Comparison of ENCODE assay signal across 22 mouse cellular contexts in genomic region chr7:31079670-31080069, GRCm38 (mm10). TPM values are rescaled to one million over a fixed set of nuclear protein-coding genes. Genes with fewer than 3 reads are reported as not detected.
A peak's percentile ranks its signal among the peaks of the same experiment; 100 is the strongest.
DNase-seq lines count a peak whose midpoint lies in the region; ATAC-seq and TF ChIP-seq lines count a peak whose summit lies in the region.
"Had no signal": no experiment of that assay in that cellular context is flagged by ENCODE, and none has a peak within 500 bp of the region (broad histone marks: within the 10 kb centered on the region; RNA-seq: fewer than 3 reads in every experiment).

No protein-coding gene starts in this region.

- TF ChIP-seq POLR2A in liver, adult 2 months (IDR thresholded peaks at IDR 0.05; ENCODE audit: extremely low read depth, insufficient read depth, low read length), result no peak

- peak; percentile 88 for DNase-seq in heart, adult 11 months
- no peak for DNase-seq in heart, embryonic 10.5 days (ENCODE audit: low spot score)
- peak; percentile 87 for DNase-seq in liver, adult 2 months (ENCODE audit: extremely low read depth, low read depth, low spot score)
- DNase-seq in liver, embryonic 11.5 days (ENCODE audit: low spot score), result no peak
- no peak for DNase-seq in liver, postnatal 0 days
- no peak for DNase-seq in liver
- DNase-seq: adrenal gland, adult 8-10 months; adrenal gland, postnatal 14 days; adrenal gland, postnatal 36 days; cerebellum, adult 11-12 months; cerebellum, adult 2 months; cerebellum, adult 9-10 months; cerebellum, postnatal 10 days; cerebellum, postnatal 25 days had no signal

- no peak for ATAC-seq in liver, embryonic 11.5 days (replicated peaks; ENCODE audit: low FRiP score)
- ATAC-seq in liver, postnatal 0 days, result peak; percentile 63
- ATAC-seq in granulocyte monocyte progenitor cell, adult 5-6 weeks (replicated peaks; ENCODE audit: poor library complexity, severe bottlenecking), result no peak
- ATAC-seq: forebrain, embryonic 13.5 days; forebrain, embryonic 15.5 days had no signal

- H3K9me3 ChIP-seq in heart, embryonic 10.5 days, result no peaks in the 10 kb centered on the region
- H3K9me3 ChIP-seq in liver, embryonic 11.5 days (ENCODE audit: control insufficient read depth, low read length), result no peaks in the 10 kb centered on the region
- H3K9me3 ChIP-seq in liver, postnatal 0 days (ENCODE audit: low read length), result no peaks in the 10 kb centered on the region
- H3K9me3 ChIP-seq: embryonic facial prominence, embryonic 10.5 days; embryonic facial prominence, embryonic 12.5 days; forebrain, embryonic 15.5 days had no signal

- peaks cover 4% of the 10 kb centered on the region; the same call in 1 of the 2 replicates for H3K27me3 ChIP-seq in heart, embryonic 10.5 days (ENCODE audit: insufficient read depth, poor library complexity, severe bottlenecking)
- H3K27me3 ChIP-seq in liver, adult 2 months (ENCODE audit: control insufficient read depth, insufficient read depth, low read length), result no peaks in the 10 kb centered on the region
- H3K27me3 ChIP-seq in liver, embryonic 11.5 days (replicated peaks; ENCODE audit: control insufficient read depth, insufficient read depth, low read length), result no peaks in the 10 kb centered on the region
- no peaks in the 10 kb centered on the region for H3K27me3 ChIP-seq in liver, postnatal 0 days (ENCODE audit: insufficient read depth, low read length)
- H3K27me3 ChIP-seq: embryonic facial prominence, embryonic 12.5 days; forebrain, embryonic 13.5 days; forebrain, embryonic 15.5 days had no signal

- TF ChIP-seq EP300 in liver, postnatal 0 days (IDR thresholded peaks at IDR 0.05; ENCODE audit: low read depth), result no peak

- TF ChIP-seq CTCF in liver, adult 2 months (IDR thresholded peaks at IDR 0.05; ENCODE audit: low read depth, low read length), result no peak
- no peak for TF ChIP-seq CTCF in liver, postnatal 0 days (IDR thresholded peaks at IDR 0.05; ENCODE audit: low read depth)

- H3K79me2 ChIP-seq in liver, adult 2 months (ENCODE audit: control insufficient read depth, insufficient read depth, low read length), result no peaks in the 10 kb centered on the region

- H3K9ac ChIP-seq in liver, adult 2 months (ENCODE audit: low read depth, low read length), result no peak overlapping the region
- no peak overlapping the region for H3K9ac ChIP-seq in liver, embryonic 11.5 days (ENCODE audit: low read depth, low read length)
- H3K9ac ChIP-seq in liver, postnatal 0 days (replicated peaks), result no peak overlapping the region
- H3K9ac ChIP-seq: embryonic facial prominence, embryonic 12.5 days; forebrain, embryonic 13.5 days; forebrain, embryonic 15.5 days had no signal

- peaks cover 5% of the 10 kb centered on the region; the same call in 1 of the 2 replicates for H3K4me1 ChIP-seq in heart, embryonic 10.5 days
- H3K4me1 ChIP-seq in liver, adult 2 months (ENCODE audit: control insufficient read depth, insufficient read depth, low read length), result peaks cover 23% of the 10 kb centered on the region
- H3K4me1 ChIP-seq in liver, embryonic 11.5 days (replicated peaks; ENCODE audit: control insufficient read depth, insufficient read depth, low read length), result no peaks in the 10 kb centered on the region; the same call in 1 of the 2 replicates
- H3K4me1 ChIP-seq in liver, postnatal 0 days (ENCODE audit: insufficient read depth), result peaks cover 11% of the 10 kb centered on the region
- H3K4me1 ChIP-seq: forebrain, embryonic 15.5 days had no signal

- no peak overlapping the region for H3K4me3 ChIP-seq in heart, embryonic 10.5 days
- H3K4me3 ChIP-seq in liver, adult 2 months (ENCODE audit: insufficient read depth, low read depth, low read length), result no peak overlapping the region
- no peak overlapping the region for H3K4me3 ChIP-seq in liver, embryonic 11.5 days (ENCODE audit: low read depth, low read length)
- no peak overlapping the region for H3K4me3 ChIP-seq in liver, postnatal 0 days (ENCODE audit: low read depth, low read length)
- H3K4me3 ChIP-seq: embryonic facial prominence, embryonic 10.5 days; embryonic facial prominence, embryonic 12.5 days; forebrain, embryonic 13.5 days; forebrain, embryonic 15.5 days had no signal

- H3K36me3 ChIP-seq in heart, embryonic 10.5 days, result no peaks in the 10 kb centered on the region
- no peaks in the 10 kb centered on the region for H3K36me3 ChIP-seq in liver, adult 2 months (ENCODE audit: control insufficient read depth, insufficient read depth, low read length)
- no peaks in the 10 kb centered on the region for H3K36me3 ChIP-seq in liver, embryonic 11.5 days (ENCODE audit: control insufficient read depth, insufficient read depth, low read length)
- no peaks in the 10 kb centered on the region for H3K36me3 ChIP-seq in liver, postnatal 0 days (replicated peaks; ENCODE audit: insufficient read depth, low read length)
- H3K36me3 ChIP-seq: embryonic facial prominence, embryonic 10.5 days; embryonic facial prominence, embryonic 12.5 days; forebrain, embryonic 15.5 days had no signal

- H3K4me2 ChIP-seq in liver, embryonic 11.5 days, result no peak overlapping the region
- no peak overlapping the region for H3K4me2 ChIP-seq in liver, postnatal 0 days (ENCODE audit: low read depth, low read length)
- H3K4me2 ChIP-seq: embryonic facial prominence, embryonic 12.5 days; forebrain, embryonic 13.5 days; forebrain, embryonic 15.5 days had no signal

- WGBS in heart, embryonic 10.5 days, result 86% methylated on average over 8 of the region's 8 CpGs
- WGBS in liver, adult 2 months, result 69% methylated on average over 8 of the region's 8 CpGs
- 84% methylated on average over 8 of the region's 8 CpGs for WGBS in liver, embryonic 11.5 days
- WGBS in liver, postnatal 0 days (ENCODE audit: insufficient replicate concordance), result 73% methylated on average over 8 of the region's 8 CpGs

- H3K27ac ChIP-seq in heart, embryonic 10.5 days, result no peak overlapping the region
- peak overlapping the region; percentile 58; the same call in 1 of the 2 replicates for H3K27ac ChIP-seq in liver, adult 2 months (replicated peaks; ENCODE audit: insufficient read depth, low read depth, low read length)
- no peak overlapping the region for H3K27ac ChIP-seq in liver, embryonic 11.5 days (ENCODE audit: low read depth, low read length)
- no peak overlapping the region for H3K27ac ChIP-seq in liver, postnatal 0 days (ENCODE audit: low read depth)
- H3K27ac ChIP-seq: embryonic facial prominence, embryonic 10.5 days; embryonic facial prominence, embryonic 12.5 days; forebrain, embryonic 13.5 days; forebrain, embryonic 15.5 days had no signal

RNA-seq across cellular contexts. Expression of gene Fxyd3, which starts 3.2 kb away (rescaled TPM):
- polyA plus RNA-seq in heart, embryonic 10.5 days (2016; fragmentation: Nextera tagmentation; extraction: Ambion mirVana), result 0.53 and 2.0 TPM in 2 replicates
- 0.27 and 0.46 TPM in 2 replicates for total RNA-seq in liver, adult 2 months (2014; rRNA removed)
- 0.50 and 0.83 TPM in 2 replicates for polyA plus RNA-seq in liver, adult 2 months (2012; rRNA removed)
- 1.2 and 1.7 TPM in 2 replicates for polyA plus RNA-seq in liver, embryonic 11.5 days (2014; fragmentation: Nextera tagmentation; extraction: Ambion mirVana)
- 3.4 TPM in 2 replicates for polyA plus RNA-seq in liver, postnatal 0 days (2015; fragmentation: Nextera tagmentation; extraction: Ambion mirVana)
- total RNA-seq in granulocyte monocyte progenitor cell, adult 5-6 weeks (2014; fragmentation: Nextera tagmentation), result not detected in 2 replicates
- total RNA-seq in granulocyte monocyte progenitor cell, adult 5-6 weeks (2017), result not detected in 2 replicates
- total RNA-seq: MEL had no signal
- polyA plus RNA-seq: forebrain, embryonic 13.5 days; forebrain, embryonic 15.5 days had no signal

RNA-seq across cellular contexts. Expression of gene Lgi4, which starts 20.5 kb away (rescaled TPM):
- polyA plus RNA-seq in heart, embryonic 10.5 days (2016; fragmentation: Nextera tagmentation; extraction: Ambion mirVana), result 0.27 and 0.41 TPM in 2 replicates
- total RNA-seq in liver, adult 2 months (2014; rRNA removed), result 0.07 and 0.18 TPM in 2 replicates
- polyA plus RNA-seq in liver, adult 2 months (2012; rRNA removed), result 0.04 and 0.09 TPM in 2 replicates
- 0.30 and 0.45 TPM in 2 replicates for polyA plus RNA-seq in liver, embryonic 11.5 days (2014; fragmentation: Nextera tagmentation; extraction: Ambion mirVana)
- polyA plus RNA-seq in liver, postnatal 0 days (2015; fragmentation: Nextera tagmentation; extraction: Ambion mirVana), result 0.11 TPM in 1 of 2 replicates, not detected in the other
- not detected in 2 replicates for total RNA-seq in granulocyte monocyte progenitor cell, adult 5-6 weeks (2014; fragmentation: Nextera tagmentation)
- not detected in 2 replicates for total RNA-seq in granulocyte monocyte progenitor cell, adult 5-6 weeks (2017)
- total RNA-seq: MEL had no signal

RNA-seq across cellular contexts. Expression of gene Fxyd1, which starts 22.7 kb away (rescaled TPM):
- 167 and 365 TPM in 2 replicates for polyA plus RNA-seq in heart, embryonic 10.5 days (2016; fragmentation: Nextera tagmentation; extraction: Ambion mirVana)
- 127 and 154 TPM in 2 replicates for total RNA-seq in liver, adult 2 months (2014; rRNA removed)
- polyA plus RNA-seq in liver, adult 2 months (2012; rRNA removed), result 1,507 and 1,555 TPM in 2 replicates
- polyA plus RNA-seq in liver, embryonic 11.5 days (2014; fragmentation: Nextera tagmentation; extraction: Ambion mirVana), result 23.5 and 35.8 TPM in 2 replicates
- 300 and 302 TPM in 2 replicates for polyA plus RNA-seq in liver, postnatal 0 days (2015; fragmentation: Nextera tagmentation; extraction: Ambion mirVana)
- not detected in 2 replicates for total RNA-seq in granulocyte monocyte progenitor cell, adult 5-6 weeks (2014; fragmentation: Nextera tagmentation)
- not detected in 2 replicates for total RNA-seq in granulocyte monocyte progenitor cell, adult 5-6 weeks (2017)
- total RNA-seq: ES-E14, MEL had no signal

RNA-seq across cellular contexts. Expression of gene Fxyd7, which starts 28.4 kb away (rescaled TPM):
- polyA plus RNA-seq in heart, embryonic 10.5 days (2016; fragmentation: Nextera tagmentation; extraction: Ambion mirVana), result 0.22 and 1.5 TPM in 2 replicates
- total RNA-seq in liver, adult 2 months (2014; rRNA removed), result 0.47 TPM in 1 of 2 replicates, not detected in the other
- polyA plus RNA-seq in liver, adult 2 months (2012; rRNA removed), result 0.40 and 0.92 TPM in 2 replicates
- 1.9 and 2.6 TPM in 2 replicates for polyA plus RNA-seq in liver, embryonic 11.5 days (2014; fragmentation: Nextera tagmentation; extraction: Ambion mirVana)
- polyA plus RNA-seq in liver, postnatal 0 days (2015; fragmentation: Nextera tagmentation; extraction: Ambion mirVana), result 0.16 TPM in 1 of 2 replicates, not detected in the other
- total RNA-seq in granulocyte monocyte progenitor cell, adult 5-6 weeks (2014; fragmentation: Nextera tagmentation), result not detected in 2 replicates
- total RNA-seq in granulocyte monocyte progenitor cell, adult 5-6 weeks (2017), result not detected in 2 replicates
- total RNA-seq: ES-E14, MEL had no signal
- polyA plus RNA-seq: C2C12 had no signal

RNA-seq across cellular contexts. Expression of gene Hpn, which starts 35.4 kb away (rescaled TPM):
- polyA plus RNA-seq in heart, embryonic 10.5 days (2016; fragmentation: Nextera tagmentation; extraction: Ambion mirVana), result 3.6 and 15.0 TPM in 2 replicates
- total RNA-seq in liver, adult 2 months (2014; rRNA removed), result 282 and 327 TPM in 2 replicates
- polyA plus RNA-seq in liver, adult 2 months (2012; rRNA removed), result 883 and 920 TPM in 2 replicates
- polyA plus RNA-seq in liver, embryonic 11.5 days (2014; fragmentation: Nextera tagmentation; extraction: Ambion mirVana), result 36.6 and 38.3 TPM in 2 replicates
- 250 and 259 TPM in 2 replicates for polyA plus RNA-seq in liver, postnatal 0 days (2015; fragmentation: Nextera tagmentation; extraction: Ambion mirVana)
- 11.1 TPM in 1 of 2 replicates, not detected in the other for total RNA-seq in granulocyte monocyte progenitor cell, adult 5-6 weeks (2014; fragmentation: Nextera tagmentation)
- not detected in 2 replicates for total RNA-seq in granulocyte monocyte progenitor cell, adult 5-6 weeks (2017)
- polyA plus RNA-seq: C2C12; forebrain, embryonic 13.5 days had no signal

Comparison
In these comparisons a context has a peak if more than half of its experiments do, and no peak if none do; other contexts are left out.
1. DNase-seq: peak in heart, adult 11 months (single experiment) and liver, adult 2 months (single experiment); none in heart, embryonic 10.5 days (single experiment), liver, embryonic 11.5 days (single experiment), liver, postnatal 0 days (single experiment) and liver (single experiment).